Mouse (Mus musculus) bone marrow macrophage, adult 2 months (primary cell): ENCODE results near the gene Mrgprf. TPM values are rescaled to one million over a fixed set of nuclear protein-coding genes. Genes with fewer than 3 reads are reported as not detected.

Experiments used
- H3K27ac ChIP-seq: 2 replicates; pipeline ENCODE4 v1.5.1; 2012; ENCODE audit warnings: low read depth, low read length; ENCODE audit not compliant: insufficient read depth
- H3K4me1 ChIP-seq: 2 replicates; pipeline ENCODE4 v1.6.1; 2012; ENCODE audit warnings: low read length; ENCODE audit not compliant: control insufficient read depth, insufficient read depth
- H3K4me3 ChIP-seq: 2 replicates; pipeline ENCODE4 v1.5.1; 2012; ENCODE audit warnings: mild to moderate bottlenecking, low read length, moderate library complexity; ENCODE audit not compliant: insufficient read depth
- CTCF ChIP-seq: IDR thresholded peaks from 2 replicates; pipeline ENCODE4 v1.5.1; 2012; ENCODE audit warnings: low read depth, mild to moderate bottlenecking, low read length, moderate library complexity
- POLR2A ChIP-seq: IDR thresholded peaks from 2 replicates; pipeline ENCODE4 v1.6.1; 2012; ENCODE audit warnings: mild to moderate bottlenecking, low read depth, low read length, borderline replicate concordance
- polyA plus RNA-seq: library from polyadenylated mRNA; stranded (reverse); fragments of >200 nt; gene quantifications from 2 replicates; pipeline ENCODE4 v1.2.4, GENCODE M21; 2012; ENCODE audit not compliant: missing spikeins, insufficient read depth, insufficient read length

The Mrgprf gene
- polyA plus RNA-seq, 1 experiment, result not detected

DNA sequence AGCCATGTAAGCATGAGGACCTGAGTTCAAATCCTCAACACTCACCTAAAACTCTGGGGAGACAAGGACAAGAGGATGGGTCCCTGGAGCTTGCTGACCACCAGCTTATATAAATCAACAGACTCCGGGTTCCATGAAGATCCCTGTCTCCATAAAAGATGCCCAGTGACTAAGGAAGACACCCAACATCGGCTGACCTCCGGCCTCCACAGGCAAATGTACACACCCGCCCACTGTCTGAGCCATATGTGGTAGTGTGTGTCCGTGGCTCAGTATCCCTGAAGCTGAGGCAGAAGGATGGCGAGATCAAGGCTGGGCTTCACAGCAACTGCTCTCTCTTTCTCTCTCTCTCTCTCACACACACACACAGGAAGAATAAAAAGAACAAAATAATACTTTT is 33.3 kb downstream of the Mrgprf start:
- no peaks in the 10 kb centered on the region for H3K4me1 ChIP-seq
- TF ChIP-seq POLR2A (no peak), CTCF (no peak)
- no peak overlapping the region for H3K27ac ChIP-seq
- H3K4me3 ChIP-seq, result no peak overlapping the region

DNA sequence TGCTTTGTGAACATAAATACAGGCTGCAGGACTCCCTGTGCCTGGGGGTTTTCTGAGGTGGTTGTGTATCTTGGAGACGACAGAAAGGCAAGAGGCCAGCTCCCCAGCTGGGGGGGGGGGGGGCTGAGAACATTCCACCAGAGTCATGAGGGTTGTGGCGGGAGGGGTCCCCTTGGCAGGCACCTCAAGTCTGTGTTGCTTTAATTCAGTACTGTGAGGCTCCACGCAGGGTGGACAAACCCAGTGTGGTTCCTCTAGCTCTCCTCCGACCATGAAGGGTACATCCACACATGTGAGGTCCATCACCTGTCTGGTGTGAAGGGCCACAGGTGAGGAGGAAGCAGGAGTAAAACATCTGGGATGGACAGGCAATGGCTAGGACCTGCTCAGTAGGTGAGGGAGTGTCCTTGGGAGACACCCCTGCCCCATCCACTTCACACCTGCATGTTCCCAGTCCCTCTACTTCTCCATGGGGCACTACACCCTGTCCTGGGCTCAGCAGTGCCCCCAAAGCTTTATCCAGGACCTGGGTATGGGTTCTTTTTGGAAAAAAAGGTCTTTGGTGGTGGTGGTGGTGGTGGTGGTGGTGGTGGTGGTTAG is 33.9 kb downstream of the Mrgprf start:
- TF ChIP-seq CTCF (no peak), POLR2A (no peak)
- no peak overlapping the region for H3K4me3 ChIP-seq
- H3K27ac ChIP-seq, result no peak overlapping the region
- no peaks in the 10 kb centered on the region for H3K4me1 ChIP-seq

- Histone ChIP-seq H3K27ac (no peak overlapping the region), H3K4me3 (no peak overlapping the region), H3K4me1 (no peaks in the 10 kb centered on the region)
- TF ChIP-seq POLR2A, result no peak
- TF ChIP-seq CTCF, result no peak
These were observed 34.6 kb downstream of the Mrgprf start for GRCm38 (mm10) chr7:145335199-145335598.

- no peak for TF ChIP-seq POLR2A
- TF ChIP-seq CTCF, result no peak
- no peaks in the 10 kb centered on the region for H3K4me1 ChIP-seq
- no peak overlapping the region for H3K27ac ChIP-seq
- no peak overlapping the region for H3K4me3 ChIP-seq
These were observed 35.1 kb downstream of the Mrgprf start for GRCm38 (mm10) chr7:145335616-145336332.

DNA sequence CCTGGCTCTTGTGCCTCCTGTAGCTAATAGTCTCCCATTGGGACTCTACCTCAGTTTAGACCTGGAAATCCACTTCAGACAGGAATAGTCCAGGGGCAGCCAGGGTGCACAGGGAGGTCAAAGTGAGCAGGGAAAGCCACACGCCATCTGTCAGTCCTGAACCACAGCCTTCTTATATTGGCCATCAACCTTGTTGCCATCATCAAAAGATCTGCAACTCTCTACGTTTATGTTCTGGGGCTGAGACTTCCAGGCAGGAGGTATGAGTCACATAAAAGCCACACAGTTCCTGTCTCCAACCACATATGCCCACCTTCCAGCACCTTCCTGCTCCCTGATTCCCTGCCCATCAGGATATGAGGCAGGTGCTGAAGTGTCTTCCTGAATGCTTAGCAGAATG is 37.3 kb downstream of the Mrgprf start:
- Histone ChIP-seq H3K4me3 (no peak overlapping the region), H3K27ac (no peak overlapping the region), H3K4me1 (no peaks in the 10 kb centered on the region)
- TF ChIP-seq CTCF, result no peak
- no peak for TF ChIP-seq POLR2A

GRCm38 (mm10) chr7:145340248-145340904 is 39.7 kb downstream of the Mrgprf start:
- TF ChIP-seq POLR2A, result no peak
- no peak for TF ChIP-seq CTCF
- Histone ChIP-seq H3K4me1 (no peaks in the 10 kb centered on the region), H3K27ac (no peak overlapping the region), H3K4me3 (no peak overlapping the region)

Other genes with a start within 250 kb of the Mrgprf start
- 3.0 and 4.0 TPM in 2 replicates for gene 1810010D01Rik, start 92.7 kb upstream of the Mrgprf start, polyA plus RNA-seq
- gene Tpcn2, start 16.8 kb upstream of the Mrgprf start, polyA plus RNA-seq, result 51.0 and 55.4 TPM in 2 replicates
- gene Mrgprd, start 14.0 kb downstream of the Mrgprf start, polyA plus RNA-seq, result not detected in 2 replicates